Mouse (Mus musculus): ENCODE results near the gene Tnfrsf11a. TPM values are rescaled to one million over a fixed set of nuclear protein-coding genes. Genes with fewer than 3 reads are reported as not detected.
"Not testable (repeated sequence)": the region's sequence is repeated elsewhere in the genome, so short reads cannot be mapped to it uniquely, and the experiment has no call there.

Gene Tnfrsf11a
- total RNA-seq (2021) (1 to 10 TPM; 2.4 to 4.7 TPM), polyA plus RNA-seq (2012; rRNA removed) (2.7 and 3.6 TPM in 2 replicates)
- long read RNA-seq, full-length matches to known transcripts: 1 of 4 reads
- long read RNA-seq, partial matches to known transcripts: 0 of 4 reads
- long read RNA-seq, other reads (novel, unspliced or antisense): 3 of 4 reads

DNA sequence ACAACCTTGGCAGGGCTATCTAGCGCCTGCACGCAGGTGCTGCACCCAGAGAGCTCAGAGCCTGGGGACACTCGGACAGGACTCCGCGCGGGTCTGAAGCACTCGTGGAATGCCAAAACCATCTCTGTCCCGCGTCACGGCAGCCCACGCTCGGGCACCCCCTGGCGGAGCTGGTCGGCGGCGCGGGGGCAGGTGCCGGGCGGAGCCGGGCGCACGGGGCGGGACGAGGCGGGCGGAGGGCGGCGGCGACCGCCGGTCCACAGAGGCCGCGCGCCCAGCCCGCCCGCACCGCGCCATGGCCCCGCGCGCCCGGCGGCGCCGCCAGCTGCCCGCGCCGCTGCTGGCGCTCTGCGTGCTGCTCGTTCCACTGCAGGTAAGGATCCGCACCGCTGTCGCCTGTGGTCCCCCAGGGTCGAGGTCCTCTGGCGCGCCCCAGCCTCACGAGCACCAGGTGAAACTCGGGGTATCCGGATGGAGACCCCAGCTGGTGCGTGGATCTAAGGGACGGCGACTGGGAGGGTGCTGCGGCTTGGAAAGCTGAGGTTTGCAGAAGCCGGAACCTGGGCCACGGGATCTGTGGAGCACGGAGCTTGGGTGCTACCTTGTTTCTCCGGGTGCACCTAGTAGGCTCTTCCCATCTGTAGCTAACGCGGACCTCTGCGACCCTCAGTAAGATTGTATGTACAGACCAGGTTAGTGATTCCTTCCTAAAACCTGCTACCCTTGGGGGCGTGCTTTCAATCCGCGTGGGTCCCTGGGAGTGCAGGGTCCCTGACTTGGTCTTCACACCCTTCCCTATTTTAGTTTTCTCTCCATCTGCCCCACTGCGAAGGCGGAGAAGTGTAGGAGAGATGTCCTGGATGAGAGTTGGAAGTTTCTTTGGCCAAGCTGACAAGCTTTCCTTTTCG lies at the start of gene Tnfrsf11a:
Gene Tnfrsf11a, plus strand, starts transcription at position 262 of the 908 bp plus-strand sequence.
- peak; percentile 75 for DNase-seq

DNA sequence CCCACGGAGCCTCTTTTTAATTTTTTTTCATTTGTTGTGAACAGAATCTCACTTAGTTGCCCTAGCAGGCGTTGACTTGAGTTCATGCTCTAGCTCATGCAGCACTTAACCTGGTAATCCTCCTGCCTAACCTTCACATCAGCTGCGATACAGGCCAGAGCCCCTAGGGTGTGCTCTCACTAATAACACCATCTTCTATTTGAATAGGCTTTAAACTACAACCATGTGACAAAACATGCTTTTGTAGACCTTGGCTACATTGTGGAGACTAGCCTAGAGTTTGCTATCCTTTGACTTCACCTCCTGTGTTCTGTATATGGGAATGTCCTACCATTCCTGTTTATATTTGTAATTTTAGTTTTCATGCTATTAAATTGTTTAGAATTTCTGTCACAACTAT lies 45.2 kb upstream of the Tnfrsf11a start:
- DNase-seq: no peak

DNA sequence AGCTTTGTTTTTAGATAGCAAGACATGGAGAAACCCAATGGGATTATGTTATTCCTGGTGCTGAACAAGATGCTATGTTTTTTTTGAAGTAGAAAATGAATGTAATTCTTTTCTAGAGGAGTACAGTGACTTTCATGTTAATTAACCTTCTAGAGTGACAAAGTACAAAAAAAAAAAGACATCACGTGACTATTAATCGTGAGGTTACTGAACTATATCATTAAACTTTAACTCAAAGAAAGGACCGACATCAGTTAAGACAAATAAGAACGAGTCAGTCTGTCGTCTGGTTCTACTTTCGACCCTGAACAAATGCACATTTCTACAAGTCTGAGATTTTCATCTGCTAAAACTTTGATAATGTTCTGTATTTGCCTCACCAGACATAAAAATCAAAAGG lies 42.2 kb upstream of the Tnfrsf11a start:
- DNase-seq: no peak

DNA sequence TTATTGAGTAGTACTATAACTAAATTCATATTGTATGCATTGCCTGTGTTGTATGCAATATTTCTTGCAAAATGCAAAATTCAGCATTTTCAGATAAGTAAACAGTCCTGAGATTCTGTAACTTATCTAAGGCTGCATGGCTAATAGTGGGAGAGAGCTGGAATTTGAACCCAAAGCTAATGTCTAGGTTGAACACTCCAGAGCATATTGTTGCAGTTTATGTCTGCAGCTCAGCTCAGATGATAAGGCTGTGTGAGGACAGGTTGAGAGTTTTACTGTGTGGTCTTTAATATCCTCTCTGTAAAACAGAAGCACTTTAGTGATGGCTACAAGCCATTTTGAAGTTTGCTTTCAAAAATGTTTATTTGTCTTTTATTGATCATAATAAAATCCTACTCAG lies 41.0 kb upstream of the Tnfrsf11a start:
- DNase-seq: no peak

DNA sequence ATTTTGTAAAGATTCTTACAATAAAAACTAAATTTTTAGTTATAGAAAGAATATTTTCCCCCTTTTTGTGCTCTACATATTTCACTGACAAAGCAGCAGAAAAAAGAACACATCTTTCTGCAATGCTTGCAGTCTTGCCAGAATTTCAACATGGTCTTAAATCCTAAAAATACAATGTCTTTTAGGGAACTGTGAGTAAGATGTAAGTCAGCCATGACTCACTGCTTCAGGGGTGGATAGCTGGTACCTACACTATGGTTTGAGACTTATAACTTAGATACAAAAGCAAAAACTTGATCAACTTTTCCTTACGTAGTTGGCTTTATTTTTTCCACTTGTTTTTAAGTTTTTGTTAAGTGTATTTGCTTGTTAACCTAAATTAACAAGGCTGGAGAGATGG lies 38.0 kb upstream of the Tnfrsf11a start:
- DNase-seq: peak; percentile 27

DNA sequence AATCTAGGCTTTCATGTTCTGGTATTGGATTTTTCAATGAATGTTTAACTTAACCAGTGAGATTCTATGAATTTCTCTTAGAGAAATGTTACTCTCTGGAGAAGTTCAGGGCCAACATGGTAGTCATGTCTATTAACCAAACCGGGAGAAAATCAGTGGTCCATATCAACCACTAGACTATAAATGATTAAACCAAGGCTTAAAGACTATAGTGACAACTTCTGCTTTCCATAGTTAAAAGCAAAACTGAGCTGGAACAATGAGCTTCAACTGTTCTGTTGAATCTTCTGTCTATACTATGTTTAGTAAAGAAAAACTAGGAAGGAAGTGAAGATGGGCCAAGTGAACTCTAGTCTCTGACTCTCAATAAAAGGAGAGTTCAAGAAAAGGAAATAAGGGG lies 34.1 kb upstream of the Tnfrsf11a start:
- no peak for DNase-seq

DNA sequence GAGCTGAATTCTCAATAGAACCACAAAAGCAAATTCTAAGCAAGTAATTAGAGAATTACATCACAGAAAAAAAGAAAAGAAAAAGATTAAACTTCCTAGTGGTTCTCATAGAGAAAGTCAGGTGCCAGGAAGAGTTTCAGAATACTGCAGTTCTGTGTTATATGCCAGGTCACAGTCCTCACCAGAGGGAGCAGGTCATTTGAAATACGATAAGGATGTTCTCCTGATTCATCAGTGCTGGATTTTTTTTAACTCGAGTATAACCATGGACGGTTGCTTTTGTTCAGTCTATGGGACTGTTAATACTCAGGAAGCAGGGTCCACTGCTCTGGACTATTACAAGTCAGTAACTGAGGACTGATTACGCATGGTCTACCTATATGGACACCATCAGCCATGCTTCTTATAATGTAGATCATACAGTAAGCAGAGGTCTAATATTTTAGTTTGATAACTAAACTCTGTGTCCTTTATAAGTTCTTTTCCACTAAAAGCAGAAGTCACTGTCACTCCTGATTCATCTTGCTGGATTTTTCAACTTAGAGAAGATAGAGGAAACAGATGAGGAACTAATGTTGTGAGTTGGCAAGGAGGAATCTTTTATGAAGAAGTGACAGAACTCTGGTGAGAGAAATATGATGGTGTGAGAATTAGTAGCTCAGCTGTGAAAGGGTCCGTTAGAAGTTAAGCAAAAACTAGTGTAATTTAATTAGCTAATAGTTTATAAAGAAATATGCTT lies 33.5 kb upstream of the Tnfrsf11a start:
- no peak for DNase-seq

DNA sequence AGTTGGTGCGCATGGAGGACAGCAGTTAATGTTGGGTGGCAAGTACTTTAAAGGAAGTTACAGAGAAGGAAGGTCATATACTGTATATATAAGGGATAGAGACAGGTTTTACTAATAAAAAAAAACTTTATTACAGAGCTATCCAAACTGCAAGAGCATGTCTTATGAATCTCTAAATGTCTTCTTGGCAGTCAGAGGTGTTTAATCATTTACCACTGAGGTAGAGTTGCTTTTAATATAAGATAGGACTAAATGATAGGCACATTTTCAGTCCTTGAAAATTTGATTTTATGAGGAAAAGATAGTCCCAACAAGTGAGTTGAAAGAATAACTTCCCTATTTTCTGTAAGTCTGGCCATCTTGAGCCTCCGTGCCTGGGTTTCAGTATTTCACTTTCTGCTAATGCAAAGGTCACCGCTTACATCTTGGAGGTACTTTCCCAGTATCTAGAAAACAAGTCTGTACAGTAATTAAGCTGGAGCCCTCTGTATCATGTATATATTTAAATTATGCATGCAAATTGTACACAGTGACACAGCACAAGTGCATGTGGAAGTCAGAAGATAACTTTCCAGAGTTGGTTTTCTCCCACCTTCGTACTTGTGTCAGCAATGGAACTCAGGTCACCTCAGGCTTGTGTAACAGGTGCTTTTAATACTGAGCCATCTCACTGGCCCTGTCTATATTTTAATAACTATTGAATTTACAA lies 32.3 kb upstream of the Tnfrsf11a start:
- DNase-seq: no peak

DNA sequence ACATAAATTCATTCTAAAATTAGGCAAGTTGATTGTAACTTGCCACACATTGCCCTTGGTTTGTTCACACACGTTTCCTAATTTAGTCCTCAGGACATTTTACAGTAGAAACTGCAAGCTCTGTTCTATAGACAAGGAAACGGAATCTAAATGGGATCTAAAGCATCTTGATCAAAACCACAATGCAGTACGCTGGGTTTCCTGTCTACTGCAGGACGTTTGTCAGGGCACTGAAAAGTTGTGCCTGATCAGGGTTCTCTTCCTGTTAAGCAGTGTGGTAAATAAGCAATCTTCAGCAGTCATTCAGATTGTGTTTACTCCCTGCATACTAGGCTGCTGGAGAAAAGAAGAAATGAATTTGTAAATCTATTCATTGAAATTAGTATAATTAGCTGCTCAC lies 28.3 kb upstream of the Tnfrsf11a start:
- DNase-seq: no peak

DNA sequence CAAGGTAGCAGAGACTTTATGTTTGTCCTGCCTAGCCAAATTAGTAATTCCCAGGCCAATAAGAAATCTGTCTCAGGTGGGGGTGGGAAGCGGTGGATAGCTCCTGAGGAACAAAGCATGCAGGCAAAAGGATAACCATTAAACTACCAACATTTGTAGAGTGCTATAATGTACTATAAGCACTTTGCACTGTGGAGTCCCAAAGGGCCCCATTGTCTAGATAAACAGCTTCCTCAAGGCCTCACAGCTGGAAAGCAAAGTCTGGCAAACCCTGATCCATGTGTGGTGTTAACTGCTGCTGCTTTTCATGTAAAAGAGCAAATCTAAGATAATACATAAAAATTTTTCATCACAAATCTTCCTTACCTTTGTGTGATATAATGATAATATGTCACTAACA lies 27.6 kb upstream of the Tnfrsf11a start:
- no peak for DNase-seq

DNA sequence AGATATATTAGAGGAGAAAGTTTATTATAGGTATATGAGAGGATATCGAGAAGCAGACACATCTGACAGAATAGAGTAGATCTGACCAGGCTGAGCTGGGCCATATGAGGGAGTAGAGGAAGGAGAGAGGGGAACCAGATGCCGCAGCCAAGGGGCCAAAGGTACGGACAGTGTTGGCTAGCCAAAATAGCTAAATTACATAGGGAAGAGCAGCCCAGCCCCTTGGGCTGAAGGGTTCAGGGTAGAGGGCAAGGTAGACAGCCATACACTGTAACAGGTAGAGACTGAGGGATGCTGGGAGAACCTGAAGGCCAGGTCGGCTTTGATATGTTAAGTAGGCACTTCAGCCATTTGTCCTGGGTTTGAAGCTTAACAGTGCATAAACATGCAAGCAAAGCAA lies 21.7 kb upstream of the Tnfrsf11a start:
- no peak for DNase-seq

DNA sequence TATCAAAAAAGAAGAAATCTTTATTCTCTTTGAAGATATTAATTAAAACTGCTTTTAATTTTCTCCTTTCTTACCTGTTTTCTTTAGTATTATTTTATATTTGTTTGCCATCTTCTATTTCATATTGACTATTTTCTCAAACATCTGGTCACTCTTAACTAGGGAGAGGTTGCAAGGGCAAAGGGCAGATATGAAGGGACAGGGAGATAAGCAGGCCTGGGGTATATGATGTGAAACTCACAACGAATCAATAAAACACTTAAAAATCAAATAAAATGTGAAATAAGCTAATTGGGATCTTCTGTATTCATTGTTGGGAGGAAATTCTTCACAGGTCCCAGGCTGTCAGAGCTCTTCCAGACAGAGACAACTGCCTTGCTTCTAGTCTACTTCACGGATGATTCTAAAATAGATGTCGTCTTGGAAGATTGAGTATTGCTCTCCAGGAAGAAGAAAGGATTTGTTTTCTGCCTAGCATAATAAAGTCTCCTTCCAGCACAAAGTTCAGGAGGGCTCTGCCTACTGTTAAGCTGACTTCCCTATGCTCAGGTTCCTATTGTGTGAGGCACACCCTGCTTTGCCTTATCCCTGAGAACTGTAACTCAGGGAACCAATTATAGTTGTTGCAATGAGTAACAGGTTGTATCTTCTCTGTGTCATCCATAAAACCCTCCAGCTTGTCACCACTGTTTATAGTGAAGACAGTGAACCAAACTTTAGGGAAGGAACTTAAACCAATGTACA lies 20.9 kb upstream of the Tnfrsf11a start:
- no peak for DNase-seq

DNA sequence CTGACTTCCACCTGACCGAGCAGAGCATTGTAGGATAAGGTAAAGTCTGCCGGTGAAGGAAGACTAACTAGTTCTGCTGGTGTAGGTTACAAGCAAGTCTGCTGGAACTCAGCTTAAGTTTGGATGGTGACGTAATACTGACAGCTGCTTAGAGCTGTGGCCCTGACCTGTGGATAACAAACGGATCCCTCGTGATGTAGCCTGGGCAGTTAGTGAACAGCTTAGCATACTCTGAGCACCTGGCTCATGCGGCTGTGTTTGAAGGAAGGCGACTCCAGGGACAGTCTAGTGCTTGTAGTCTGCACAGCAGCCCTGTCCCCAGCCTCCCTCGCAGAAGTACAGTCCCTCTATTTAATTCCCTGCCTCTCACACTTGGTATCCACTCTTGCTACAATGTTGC lies 14.9 kb upstream of the Tnfrsf11a start:
- no peak for DNase-seq

DNA sequence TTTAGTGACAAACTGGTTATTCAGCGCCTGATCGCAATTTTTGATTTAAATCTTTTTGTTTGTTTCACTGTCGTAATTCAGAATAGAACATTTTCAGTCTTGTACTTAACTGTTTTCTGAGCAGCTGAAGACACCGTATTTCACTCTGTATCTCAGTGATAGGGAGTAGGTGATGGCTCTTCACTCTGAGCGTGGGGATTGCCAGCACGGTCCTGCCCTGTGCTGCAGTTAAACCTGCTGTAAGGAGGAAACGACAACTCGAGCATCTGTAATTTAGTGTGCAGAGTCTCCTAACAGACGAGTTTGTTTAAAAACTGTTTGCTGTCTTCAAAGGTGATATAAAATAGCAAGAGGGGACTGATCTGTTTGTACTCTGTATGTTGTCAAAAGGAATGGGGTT lies 14.4 kb upstream of the Tnfrsf11a start:
- not testable (repeated sequence) for DNase-seq

DNA sequence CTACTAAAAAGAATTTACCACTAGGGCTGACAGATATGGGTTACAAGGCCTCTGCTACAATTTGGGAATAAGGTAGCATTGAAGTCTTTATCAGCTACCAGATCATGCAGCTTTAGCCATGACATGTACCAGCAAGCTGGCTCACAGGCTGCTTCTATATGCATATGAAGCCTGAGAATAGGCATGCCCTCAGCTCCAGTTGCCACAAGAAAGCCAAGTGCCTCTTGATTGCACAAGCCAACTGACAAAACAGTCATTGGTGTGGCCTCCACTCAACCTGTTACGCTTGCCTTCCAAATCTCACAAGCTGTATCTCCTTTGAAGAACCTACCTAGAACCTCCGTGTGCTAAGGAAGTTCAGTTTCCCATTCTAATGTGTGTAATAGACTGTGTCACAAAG lies 12.1 kb upstream of the Tnfrsf11a start:
- DNase-seq: no peak

DNA sequence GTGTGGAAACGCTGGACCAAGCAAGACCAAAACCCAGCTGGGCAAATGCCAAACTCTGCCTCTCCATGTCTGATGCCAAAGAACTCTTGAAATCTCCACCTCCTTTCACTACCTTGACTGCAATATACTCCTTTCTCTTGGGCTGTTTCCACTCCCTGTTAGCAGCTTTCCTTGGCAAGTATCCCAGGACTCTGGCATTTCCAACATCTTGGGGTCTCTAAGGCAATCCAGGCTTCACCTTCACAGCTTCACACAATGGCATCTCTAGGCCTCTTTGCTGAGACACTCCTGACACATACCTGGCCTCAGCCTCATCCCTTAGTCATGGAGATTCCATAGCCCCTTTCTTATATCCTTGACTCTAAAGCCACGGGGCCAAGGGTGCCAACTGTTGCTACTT lies 9.8 kb upstream of the Tnfrsf11a start:
- no peak for DNase-seq

DNA sequence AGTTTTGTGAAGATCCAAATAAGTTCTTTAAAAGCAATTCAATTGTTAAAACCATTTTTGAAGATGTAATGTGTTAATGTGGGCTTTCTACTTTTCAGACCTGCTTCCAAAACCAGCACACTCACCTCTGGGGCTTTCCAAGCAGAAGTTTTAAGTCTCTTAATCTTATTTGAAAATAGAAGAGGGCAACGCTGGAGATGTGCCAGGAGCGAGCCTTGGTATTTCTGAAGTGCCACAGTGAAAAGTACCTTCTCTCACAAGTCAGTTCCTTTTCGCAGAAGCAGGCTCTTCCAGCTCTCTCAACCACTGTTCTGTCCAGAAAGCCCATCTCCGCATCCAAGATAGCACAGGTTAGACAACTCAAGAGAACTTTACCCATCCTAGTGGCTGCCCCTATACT lies 4.1 kb upstream of the Tnfrsf11a start:
- DNase-seq: no peak

DNA sequence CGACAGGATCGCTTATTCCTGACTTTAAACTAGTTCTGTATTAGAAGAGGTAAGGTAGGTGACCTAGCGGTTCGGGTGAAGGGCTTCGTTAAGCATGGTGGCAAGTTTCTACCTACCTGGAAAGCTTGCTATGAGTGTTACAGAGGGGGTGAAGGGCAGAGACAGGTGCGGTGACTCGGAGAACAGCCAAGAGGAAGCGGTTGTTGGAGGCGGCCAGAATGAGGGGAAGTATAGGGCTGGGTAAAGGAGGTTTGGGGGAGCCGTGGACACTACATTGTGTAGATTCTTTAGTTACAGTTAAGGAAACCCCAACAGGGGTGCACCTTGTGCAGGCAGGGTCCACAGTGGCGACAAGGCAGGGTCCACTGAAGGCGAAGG lies 450 bp upstream of the Tnfrsf11a start:
- DNase-seq: no peak

DNA sequence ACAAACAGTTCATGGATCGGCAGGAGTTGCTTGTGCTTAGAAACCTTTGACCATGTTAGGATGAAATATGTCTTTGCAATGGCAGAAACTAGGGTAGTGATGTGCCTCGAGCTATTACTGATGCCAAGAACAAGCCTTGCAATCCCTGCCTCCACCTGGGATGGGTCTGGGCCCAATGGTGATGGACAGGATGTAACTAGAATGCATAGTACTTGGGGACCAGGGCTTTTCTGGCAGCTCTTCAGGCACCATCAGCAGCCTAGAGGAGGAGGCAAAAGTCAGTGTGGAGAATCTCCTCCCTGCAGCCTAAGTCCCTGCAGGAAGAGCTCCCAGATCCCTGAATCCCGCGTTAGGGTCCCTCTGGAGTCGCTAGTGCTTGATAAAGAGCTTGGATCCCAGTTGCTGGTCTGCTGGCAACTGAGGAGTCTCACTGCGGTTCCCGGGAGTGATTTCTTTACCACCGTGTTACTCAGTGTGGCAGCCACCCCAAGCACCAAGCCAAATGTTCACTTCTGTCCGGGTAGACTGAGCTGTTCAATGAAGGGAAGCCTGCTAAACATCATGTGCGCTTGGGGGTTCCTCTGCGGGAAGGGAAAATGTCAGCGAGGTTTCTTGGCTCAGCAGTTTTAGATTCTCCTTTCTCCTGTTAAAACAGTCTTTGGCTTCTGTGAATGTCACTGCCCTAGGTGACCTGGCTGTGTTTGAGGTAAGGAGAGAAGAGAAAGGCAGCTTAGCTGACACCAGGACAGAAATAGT lies 1.1 kb downstream of the Tnfrsf11a start:
- no peak for DNase-seq

DNA sequence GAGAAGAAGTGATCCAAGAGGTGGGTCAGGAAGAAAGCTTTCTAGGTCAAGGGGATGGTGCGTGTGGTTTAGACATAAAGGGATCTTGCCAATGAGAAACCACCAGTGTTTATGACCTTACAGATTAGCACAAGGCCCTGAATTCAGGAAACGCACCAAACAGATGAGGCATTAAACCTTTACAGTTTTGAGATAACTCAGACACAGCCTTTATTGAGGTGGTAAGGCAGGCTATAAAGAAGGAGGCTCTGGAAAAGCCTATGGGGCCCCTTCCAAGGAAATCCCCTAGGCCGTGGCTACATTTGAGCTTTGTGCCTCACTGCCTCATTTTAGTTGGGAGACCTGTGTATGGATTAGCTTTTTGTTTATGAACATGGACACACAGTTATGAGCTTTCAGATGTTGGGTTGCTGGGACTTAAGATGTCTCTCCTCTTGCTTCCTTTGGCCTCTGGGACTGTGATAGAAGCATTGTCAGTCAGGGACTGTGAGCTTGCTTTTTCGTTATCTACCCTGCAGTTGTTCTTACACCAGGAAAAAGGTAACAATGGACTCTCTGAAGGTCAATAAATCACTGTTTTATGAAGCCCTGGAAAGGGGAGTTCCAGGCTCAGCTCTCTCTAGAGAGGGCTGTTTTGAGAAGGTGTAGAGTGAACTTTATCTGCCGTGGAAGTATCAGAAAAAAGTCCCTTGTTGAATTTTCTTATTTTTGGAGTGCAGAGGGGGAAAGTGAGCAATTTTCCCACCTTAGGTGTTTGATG lies 3.9 kb downstream of the Tnfrsf11a start:
- DNase-seq: no peak

Measured in adrenal gland, adult 2 months (tissue).